Mouse (Mus musculus): Measurements from ENCODE around the gene Gm45140.
"Not testable (repeated sequence)": the region's sequence is repeated elsewhere in the genome, so short reads cannot be mapped to it uniquely, and the experiment has no call there.

Gm45140 gene

DNA sequence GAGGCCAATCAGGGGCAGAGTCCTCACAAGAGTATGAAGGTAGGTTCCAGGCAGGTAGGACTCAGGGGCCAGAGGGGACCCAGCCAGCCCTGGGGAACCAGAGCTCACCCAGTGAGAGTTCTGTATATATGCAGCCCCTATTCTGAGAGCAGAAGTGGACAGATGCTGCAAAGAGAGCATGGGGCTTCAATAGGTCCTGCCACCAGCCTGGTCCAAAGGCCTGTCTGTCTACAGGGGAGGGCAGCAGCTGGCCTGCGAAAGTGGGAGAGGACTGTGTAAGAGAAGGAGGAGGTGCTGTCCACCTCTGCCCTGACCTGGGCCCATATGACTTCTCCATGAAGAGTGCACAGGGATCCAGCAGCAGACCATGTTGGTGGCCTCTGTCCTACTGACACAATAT lies 58.9 kb downstream of the Gm45140 start:
- no peak for DNase-seq (ENCODE audit: low spot score in 2 of 2)

DNA sequence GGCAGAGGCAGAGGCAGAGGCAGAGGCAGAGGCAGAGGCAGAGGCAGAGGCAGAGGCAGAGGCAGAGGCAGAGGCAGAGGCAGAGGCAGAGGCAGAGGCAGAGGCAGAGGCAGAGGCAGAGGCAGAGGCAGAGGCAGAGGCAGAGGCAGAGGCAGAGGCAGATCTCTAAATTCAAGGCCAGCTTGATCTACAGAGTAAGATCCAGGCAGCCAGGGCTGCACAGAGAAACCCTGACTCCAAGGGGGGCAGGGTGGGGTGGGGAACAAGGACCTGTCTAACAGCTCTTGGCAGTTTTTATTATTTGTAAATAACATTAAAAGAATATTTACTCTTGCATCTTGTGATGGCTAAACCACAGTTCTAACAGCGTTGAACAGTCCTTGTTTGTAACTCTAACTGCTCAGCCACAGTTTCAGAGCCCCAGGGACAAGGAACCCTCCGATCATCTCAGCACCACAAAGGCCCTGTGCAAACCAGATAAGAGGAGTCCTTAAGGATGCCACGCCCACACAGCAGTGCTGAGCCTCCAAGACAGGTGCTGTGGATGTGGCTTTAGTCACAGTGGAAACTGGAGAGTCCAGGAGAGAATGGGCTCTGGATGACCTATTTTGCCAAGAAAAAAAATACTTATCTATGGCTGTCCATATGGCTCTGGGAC lies 59.9 kb downstream of the Gm45140 start:
- DNase-seq (ENCODE audit: low spot score in 2 of 2), result no peak

- DNase-seq (ENCODE audit: low spot score in 2 of 2), result no peak
Observed at GRCm38 (mm10) chr6:87774909-87775308, 60.7 kb downstream of the Gm45140 start.

DNA sequence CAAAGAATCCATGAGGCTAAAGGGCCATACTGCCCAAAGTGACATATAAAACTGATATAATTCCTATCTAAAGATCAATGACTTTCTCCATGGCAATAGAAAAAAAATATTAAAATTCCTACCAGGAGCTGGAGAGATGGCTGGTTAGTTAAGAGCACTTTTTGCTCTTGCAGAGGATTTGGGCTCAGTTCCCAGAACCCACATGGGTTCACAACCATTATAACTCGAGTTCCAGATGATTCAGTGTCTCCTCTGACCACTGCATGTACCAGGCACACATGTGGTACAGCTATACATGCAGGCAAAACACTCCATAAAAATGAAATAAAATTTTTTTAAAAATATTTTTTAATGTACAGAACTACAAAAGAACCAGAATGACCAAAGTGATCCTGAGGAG lies 61.1 kb downstream of the Gm45140 start:
- no peak for DNase-seq (ENCODE audit: low spot score in 2 of 2)

DNA sequence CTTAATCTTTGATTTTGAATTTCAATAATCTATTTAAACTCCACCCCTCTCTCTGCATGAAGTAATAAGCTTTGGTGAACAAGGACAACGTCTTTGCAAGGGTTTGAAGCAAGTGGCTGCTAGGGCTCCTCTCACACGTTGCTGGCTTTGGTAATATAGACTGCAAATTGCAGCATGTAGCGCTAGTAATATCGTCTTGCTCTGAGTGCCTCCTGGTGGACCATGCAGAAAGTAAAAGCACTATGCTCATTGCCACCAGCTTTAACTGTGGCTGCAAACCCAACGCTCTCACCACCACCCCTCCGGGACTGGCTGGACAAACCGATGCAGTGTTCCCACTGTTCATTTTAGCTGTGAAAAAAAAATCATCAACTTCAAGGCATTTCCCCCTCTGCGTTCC lies 65.0 kb downstream of the Gm45140 start:
- no peak for DNase-seq (ENCODE audit: low spot score in 2 of 2)

GRCm38 (mm10) chr6:87764296-87764695 lies 71.3 kb downstream of the Gm45140 start:
- DNase-seq (ENCODE audit: low spot score in 2 of 2), result not testable (repeated sequence)

DNA sequence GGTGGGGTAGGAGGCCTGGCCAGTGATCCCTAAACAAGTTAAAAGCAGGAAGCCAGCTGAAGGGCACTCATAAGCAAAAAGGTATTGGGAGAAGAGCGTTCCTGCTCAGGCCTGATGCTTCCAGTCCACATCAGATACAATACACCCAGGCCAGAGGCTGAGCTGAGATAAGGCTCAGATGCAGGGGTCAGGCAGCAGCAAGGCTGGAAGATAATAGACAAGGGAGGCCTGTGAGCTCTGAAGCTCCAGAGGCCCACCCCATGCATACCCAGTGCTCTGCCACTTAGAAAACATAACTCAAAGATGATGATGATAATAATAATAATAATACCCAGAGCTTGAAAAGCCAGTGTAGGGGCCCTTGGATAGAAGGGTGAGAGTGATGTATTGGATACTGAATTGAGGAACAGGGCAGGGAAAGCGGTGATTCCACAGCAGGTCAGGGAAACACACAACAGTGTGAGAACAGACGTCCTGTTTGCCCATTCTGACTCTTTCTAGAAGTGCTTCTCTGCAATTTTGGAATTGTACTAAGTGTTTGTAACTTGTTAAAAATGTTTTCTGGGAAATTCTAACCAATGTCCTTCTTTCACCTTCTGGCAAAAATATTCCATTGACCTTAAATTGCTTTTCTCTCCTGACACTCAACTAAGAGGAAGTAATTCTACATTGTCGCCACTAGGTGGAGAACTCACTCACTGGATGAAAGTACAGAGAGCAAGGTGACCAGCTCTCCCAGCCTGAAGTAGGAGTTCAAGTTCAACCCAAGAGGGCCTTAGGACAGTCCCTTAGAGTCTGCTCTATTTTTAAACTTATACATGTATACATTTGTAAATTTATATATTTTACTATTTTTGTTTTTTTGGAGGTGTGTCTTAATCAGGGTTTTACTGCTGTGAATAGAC lies 72.0 kb downstream of the Gm45140 start:
- no peak for DNase-seq (ENCODE audit: low spot score in 2 of 2)

- DNase-seq (ENCODE audit: low spot score in 2 of 2), result no peak
Observed at GRCm38 (mm10) chr6:87762161-87762560, 73.4 kb downstream of the Gm45140 start.

- no peak for DNase-seq (ENCODE audit: low spot score in 2 of 2)
Observed at GRCm38 (mm10) chr6:87759850-87760249, 75.7 kb downstream of the Gm45140 start.

DNA sequence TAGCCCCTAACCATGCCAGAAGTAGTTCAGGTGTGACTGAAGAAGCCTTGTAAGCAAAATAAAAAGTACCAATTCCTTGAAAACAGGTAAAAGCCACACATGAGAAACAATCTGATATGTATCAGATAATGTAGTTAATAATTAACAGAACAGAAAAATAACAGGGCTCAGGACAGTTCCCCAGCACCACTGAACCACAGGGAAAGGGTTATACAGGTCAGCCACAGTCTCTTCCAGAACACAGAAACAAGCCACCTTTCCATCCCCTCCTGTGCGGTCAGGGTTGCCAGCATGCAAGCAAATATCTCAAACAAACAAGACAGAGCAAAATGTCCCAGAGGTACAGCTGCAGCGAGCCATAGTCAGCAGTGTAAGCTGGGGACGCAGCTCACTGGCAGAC lies 76.2 kb downstream of the Gm45140 start:
- DNase-seq (ENCODE audit: low spot score in 2 of 2), result no peak

DNA sequence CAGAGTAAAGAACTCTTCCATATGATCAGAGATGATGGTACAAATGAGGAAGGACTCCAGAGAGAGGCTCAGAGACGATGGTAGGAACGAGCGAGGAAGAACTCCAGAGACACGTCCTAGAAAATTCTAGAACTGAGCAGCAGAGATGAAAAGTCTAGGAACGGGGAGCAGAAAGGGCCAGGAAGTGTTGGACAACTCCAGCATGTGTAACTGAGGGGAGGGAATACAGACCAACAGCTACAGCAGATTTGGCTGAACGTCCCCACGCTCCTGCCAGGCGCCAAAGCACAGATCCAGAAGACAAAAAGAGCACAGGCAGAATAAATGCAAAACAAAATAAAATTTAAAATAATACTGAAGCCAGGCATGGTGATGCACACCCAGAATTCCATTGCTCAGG lies 78.7 kb downstream of the Gm45140 start:
- DNase-seq (ENCODE audit: low spot score in 2 of 2), result no peak

DNA sequence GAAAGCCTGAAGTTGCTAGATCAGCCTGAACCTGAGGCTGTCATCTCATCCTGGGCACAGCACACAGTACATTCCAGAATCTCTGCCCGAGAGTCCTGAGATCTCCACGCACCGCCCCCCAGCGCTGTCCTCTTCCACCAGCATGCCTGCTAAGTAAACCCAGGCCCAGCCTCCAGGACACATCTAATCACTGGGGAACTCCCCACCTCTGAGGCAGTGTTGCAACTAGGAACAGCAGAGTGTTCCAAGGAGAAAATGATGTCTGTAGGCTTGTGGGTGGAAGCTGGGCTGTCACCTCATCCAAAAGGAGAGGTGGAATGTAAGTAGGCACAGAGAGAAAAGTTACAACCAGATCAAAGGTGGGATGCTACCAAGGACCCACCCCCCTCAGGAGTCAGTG lies 80.4 kb downstream of the Gm45140 start:
- DNase-seq (ENCODE audit: low spot score in 2 of 2), result no peak

DNA sequence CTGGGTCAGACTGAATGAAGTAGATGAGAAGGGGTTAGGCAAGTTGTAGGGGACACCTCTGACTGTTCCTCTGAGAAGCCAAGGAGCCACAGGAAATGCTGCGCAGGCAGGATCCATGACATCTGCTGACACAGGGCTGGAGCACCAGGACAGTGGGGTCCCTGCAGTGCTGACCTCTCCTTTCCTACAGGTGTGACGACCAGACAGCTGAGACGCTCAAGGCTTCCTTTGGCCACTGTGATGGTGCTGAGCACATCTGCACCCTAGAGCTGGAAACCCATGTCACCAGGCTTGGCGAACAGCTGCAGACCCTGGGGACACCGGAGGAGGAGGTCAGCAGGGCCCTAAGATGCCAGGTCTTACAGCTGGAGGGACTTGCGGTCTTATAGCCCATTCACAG lies 84.0 kb downstream of the Gm45140 start:
- no peak for DNase-seq (ENCODE audit: low spot score in 2 of 2)

DNA sequence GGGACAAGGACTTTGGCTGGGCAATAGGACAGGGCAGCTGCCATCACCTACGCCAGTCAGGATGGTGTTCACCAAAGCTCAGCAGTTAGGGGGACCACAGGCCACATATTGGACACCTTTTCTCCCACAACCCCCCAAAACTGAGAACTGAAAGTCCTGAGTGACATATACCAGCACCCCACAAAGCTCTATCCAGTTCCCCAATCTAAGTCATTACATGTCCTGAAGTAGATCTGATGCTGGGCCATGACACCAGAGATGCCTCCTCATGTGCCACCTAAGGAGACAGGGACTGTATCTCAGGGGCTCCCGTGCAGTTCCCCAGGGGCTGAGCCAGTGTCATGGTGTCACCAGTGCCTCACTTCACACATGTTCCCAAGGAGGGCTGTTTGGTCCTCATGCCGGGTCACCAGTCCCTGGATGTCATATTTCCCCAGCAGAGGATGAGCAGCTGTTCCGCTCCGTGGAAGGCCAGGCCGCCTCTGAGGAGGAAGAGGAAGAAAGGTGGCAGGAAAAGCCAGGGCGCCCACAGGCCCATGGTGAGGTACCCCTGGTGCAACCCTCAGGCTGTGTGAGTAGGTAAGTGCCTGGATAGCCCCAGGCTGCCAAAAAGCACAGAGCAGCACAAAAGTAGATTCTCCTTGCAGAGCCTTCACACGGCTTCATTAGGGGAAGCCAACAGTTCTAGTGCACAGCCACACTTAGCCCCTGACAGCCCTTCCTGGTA lies 85.2 kb downstream of the Gm45140 start:
- no peak for DNase-seq (ENCODE audit: low spot score in 2 of 2)

GRCm38 (mm10) chr6:87748531-87748930 lies 87.1 kb downstream of the Gm45140 start:
- DNase-seq (ENCODE audit: low spot score in 2 of 2), result no peak

DNA sequence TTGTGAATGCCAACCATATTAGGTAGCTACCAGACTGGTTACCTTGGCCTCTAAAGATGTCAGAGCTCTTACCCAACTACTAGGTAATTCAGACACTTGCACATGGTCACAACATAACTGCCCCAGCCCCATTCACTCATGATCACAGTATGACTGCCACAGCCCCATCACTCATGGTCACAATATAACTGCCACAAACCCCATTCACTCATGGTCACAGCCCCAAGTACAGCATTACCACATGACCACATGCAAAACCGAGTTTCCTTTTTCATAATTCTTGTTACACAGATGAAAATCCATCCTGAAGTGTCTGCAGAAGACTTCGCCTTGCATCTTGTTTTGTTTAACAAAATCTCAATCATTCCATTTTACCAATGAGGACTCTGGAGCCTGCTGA lies 87.5 kb downstream of the Gm45140 start:
- no peak for DNase-seq (ENCODE audit: low spot score in 2 of 2)

- DNase-seq (ENCODE audit: low spot score in 2 of 2), result no peak
Observed at GRCm38 (mm10) chr6:87746849-87747248, 88.7 kb downstream of the Gm45140 start.

DNA sequence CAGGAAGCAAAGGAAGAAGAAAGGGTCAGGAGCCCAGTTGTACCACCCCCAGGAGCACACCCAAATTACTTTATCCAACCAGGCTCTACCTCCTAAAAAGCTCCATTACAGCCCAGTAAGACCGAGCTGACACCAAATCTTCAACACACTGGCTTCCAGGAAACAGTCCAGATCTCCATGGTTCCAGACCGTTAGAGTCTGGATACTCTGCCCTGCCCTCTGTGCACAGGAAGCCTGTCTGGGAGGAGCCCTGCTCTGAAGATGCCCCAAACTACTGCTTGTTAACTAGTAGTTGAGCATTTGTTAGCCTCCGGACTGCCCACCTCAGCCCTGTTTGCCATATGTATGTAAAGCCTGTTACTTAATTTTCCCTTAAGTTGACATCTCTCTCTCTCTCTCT lies 89.5 kb downstream of the Gm45140 start:
- no peak for DNase-seq (ENCODE audit: low spot score in 2 of 2)

DNA sequence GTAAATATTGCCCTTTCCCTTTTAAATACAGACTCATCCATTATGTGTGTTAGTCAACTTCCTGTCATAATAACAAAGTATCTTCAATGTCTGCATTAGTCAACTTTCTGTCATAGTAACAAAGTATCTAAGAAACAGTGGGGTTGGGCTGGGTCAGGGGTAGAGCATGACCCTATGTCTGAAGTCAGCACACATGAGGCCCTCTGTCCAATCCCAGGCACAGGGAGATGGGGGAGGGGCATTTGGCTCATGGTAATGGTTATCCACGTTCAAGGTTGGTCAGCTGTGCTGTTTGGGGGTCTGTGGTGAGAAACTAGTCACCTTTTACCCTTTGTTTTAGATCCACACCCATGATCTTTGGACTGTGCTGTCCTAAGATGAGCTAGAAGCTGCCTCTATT lies 90.3 kb downstream of the Gm45140 start:
- no peak for DNase-seq (ENCODE audit: low spot score in 2 of 2)

DNA sequence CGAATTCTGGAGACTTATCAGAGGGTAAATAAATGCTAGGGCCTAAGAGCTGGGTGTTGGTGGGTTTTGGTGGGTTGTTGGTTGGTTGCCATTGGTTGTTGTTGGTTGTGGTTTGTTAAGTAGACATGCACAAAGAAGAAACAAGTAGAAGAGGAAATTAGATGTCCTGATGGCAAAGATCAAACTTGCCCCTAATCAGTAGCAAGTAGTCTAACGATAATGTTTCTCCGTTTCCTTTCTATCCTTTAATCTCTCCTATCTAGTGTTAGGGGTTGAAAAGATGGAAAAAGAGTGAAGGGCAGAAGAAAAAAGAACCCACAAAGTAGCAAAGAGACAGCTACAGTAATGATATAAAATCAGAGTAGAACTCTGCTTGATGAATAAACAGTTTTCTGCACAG lies 91.0 kb downstream of the Gm45140 start:
- no peak for DNase-seq (ENCODE audit: low spot score in 2 of 2)

DNA sequence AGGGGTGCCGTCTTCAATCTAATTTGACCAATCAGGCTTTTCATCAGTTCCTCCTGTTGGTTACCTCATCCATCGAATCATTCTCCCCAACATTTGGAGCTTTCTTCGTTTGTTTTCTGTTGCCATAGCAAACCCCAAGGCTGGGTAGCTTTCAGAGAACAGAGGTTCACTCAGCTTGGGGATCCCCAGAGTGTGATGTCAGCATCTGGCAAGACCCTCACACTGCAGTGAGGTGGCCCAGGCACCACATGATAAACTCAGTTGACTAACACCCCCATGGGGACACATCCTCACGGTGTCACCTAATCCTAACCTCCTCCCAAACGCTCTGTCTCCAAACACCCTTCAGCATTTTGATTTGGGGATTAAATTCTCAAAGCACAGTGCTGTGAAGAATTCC lies 92.3 kb downstream of the Gm45140 start:
- DNase-seq (ENCODE audit: low spot score in 2 of 2), result no peak

DNA sequence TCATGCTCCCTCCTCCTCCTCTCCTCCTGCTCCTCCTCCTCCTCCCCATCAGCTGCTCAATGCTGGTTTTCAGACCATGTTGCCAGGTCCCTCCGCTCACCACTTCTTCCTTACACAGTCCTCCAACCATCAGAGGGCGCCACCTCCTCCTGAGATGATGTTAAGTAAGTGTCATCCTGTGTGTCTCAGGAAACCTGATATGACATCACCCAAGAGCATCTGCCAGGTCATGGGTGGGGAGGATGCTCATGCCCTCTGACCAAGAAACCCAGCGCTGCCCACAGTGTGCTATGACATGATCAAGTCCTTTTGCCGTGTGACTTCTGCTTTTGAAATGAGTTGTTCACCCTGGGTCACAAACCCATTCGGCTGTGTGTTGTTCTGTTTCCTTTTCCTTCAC lies 92.8 kb downstream of the Gm45140 start:
- DNase-seq (ENCODE audit: low spot score in 2 of 2), result no peak

- DNase-seq (ENCODE audit: low spot score in 2 of 2), result no peak
Observed at GRCm38 (mm10) chr6:87741978-87742377, 93.6 kb downstream of the Gm45140 start.

Measured in left cerebral cortex, adult 9 months (tissue).